Mouse (Mus musculus) liver, embryonic 15.5 days (tissue): ENCODE data around the gene Rasgrp3. TPM values are rescaled to one million over a fixed set of nuclear protein-coding genes. Genes with fewer than 3 reads are reported as not detected.

Experiments used
- ATAC-seq: fragments of 200-750 bp; cut with Nextera tagmentation; 2 replicates; pipeline ENCODE4 v1.8.0; 2017; ENCODE audit warnings: moderate number of reproducible peaks, mild to moderate bottlenecking, moderate library complexity; ENCODE audit not compliant: insufficient read depth
- H3K27ac ChIP-seq: fragments of 300-500 bp; sonication (generic); replicated peaks from 2 replicates; pipeline ENCODE4 v1.5.1; 2015; ENCODE audit warnings: mild to moderate bottlenecking, inconsistent platforms
- H3K27me3 ChIP-seq: fragments of 300-500 bp; sonication (generic); 2 replicates; pipeline ENCODE4 v1.6.1; 2015; ENCODE audit warnings: mild to moderate bottlenecking, inconsistent platforms
- H3K36me3 ChIP-seq: fragments of 300-500 bp; sonication (generic); replicated peaks from 2 replicates; pipeline ENCODE4 v1.6.1; 2015; ENCODE audit warnings: moderate library complexity, mild to moderate bottlenecking, inconsistent platforms
- H3K4me1 ChIP-seq: fragments of 300-500 bp; sonication (generic); replicated peaks from 2 replicates; pipeline ENCODE4 v1.6.1; 2015; ENCODE audit warnings: inconsistent platforms
- H3K4me2 ChIP-seq: fragments of 300-500 bp; sonication (generic); 2 replicates; pipeline ENCODE4 v1.6.1; 2015; ENCODE audit warnings: moderate library complexity, mild to moderate bottlenecking, inconsistent platforms
- H3K4me3 ChIP-seq: fragments of 300-500 bp; sonication (generic); replicated peaks from 2 replicates; pipeline ENCODE4 v1.5.1; 2015; ENCODE audit warnings: mild to moderate bottlenecking, inconsistent platforms
- H3K9ac ChIP-seq: fragments of 300-500 bp; sonication (generic); 2 replicates; pipeline ENCODE4 v1.6.1; 2015; ENCODE audit warnings: moderate library complexity, mild to moderate bottlenecking, inconsistent platforms
- H3K9me3 ChIP-seq: fragments of 300-500 bp; sonication (generic); replicated peaks from 2 replicates; pipeline ENCODE4 v1.6.1; 2016; ENCODE audit warnings: inconsistent platforms
- WGBS: fragments of 180-500 bp; shearing (Covaris S2); methylation state at CpG from one replicate; pipeline ENCODE4 v1.1.7; 2015; ENCODE audit warnings: mixed read lengths; ENCODE audit not compliant: insufficient replicate concordance; 5-methylcytosine and 5-hydroxymethylcytosine counted together
- polyA plus RNA-seq: library from polyadenylated mRNA; unstranded; fragments of >200 nt; fragmentation: Nextera tagmentation; extraction: Ambion mirVana; gene quantifications from 2 replicates; pipeline ENCODE4 v1.2.1, GENCODE M21; 2015

Gene Rasgrp3
- polyA plus RNA-seq, 1 experiment from 2014 or later: 2.9 TPM

GRCm38 (mm10) chr17:75503031-75503430 lies 67.3 kb downstream of the Rasgrp3 start:
- H3K27me3 ChIP-seq: no peaks in the 10 kb centered on the region
- H3K9me3 ChIP-seq: no peaks in the 10 kb centered on the region
- 64% methylated on average over 3 of the region's 3 CpGs for WGBS
- no peaks in the 10 kb centered on the region for H3K4me1 ChIP-seq
- H3K27ac ChIP-seq: no peak overlapping the region
- ATAC-seq: no peak
- H3K4me2 ChIP-seq: no peak overlapping the region
- no peak overlapping the region for H3K4me3 ChIP-seq
- H3K9ac ChIP-seq: no peak overlapping the region
- no peaks in the 10 kb centered on the region for H3K36me3 ChIP-seq

GRCm38 (mm10) chr17:75505053-75505452 lies 69.4 kb downstream of the Rasgrp3 start:
- H3K4me1 ChIP-seq: no peaks in the 10 kb centered on the region
- no peak for ATAC-seq
- H3K4me2 ChIP-seq: no peak overlapping the region
- no peak overlapping the region for H3K4me3 ChIP-seq
- no peaks in the 10 kb centered on the region for H3K9me3 ChIP-seq
- H3K36me3 ChIP-seq: no peaks in the 10 kb centered on the region
- no peak overlapping the region for H3K9ac ChIP-seq
- no peak overlapping the region for H3K27ac ChIP-seq
- H3K27me3 ChIP-seq: no peaks in the 10 kb centered on the region
- WGBS: 59% methylated on average over 5 of the region's 5 CpGs

GRCm38 (mm10) chr17:75506097-75506675 lies 70.5 kb downstream of the Rasgrp3 start:
- Histone ChIP-seq H3K4me3 (no peak overlapping the region), H3K27me3 (no peaks in the 10 kb centered on the region), H3K36me3 (no peaks in the 10 kb centered on the region), H3K4me2 (no peak overlapping the region), H3K4me1 (no peaks in the 10 kb centered on the region), H3K9me3 (no peaks in the 10 kb centered on the region), H3K27ac (no peak overlapping the region), H3K9ac (no peak overlapping the region)
- no peak for ATAC-seq
- 71% methylated on average over 10 of the region's 10 CpGs for WGBS

- no peak for ATAC-seq
- Histone ChIP-seq H3K4me2 (no peak overlapping the region), H3K36me3 (no peaks in the 10 kb centered on the region), H3K27me3 (no peaks in the 10 kb centered on the region), H3K4me1 (no peaks in the 10 kb centered on the region), H3K9me3 (no peaks in the 10 kb centered on the region), H3K4me3 (no peak overlapping the region), H3K9ac (no peak overlapping the region), H3K27ac (no peak overlapping the region)
- WGBS: 56% methylated on average over 10 of the region's 10 CpGs
Observed at GRCm38 (mm10) chr17:75506708-75507641, 71.3 kb downstream of the Rasgrp3 start.

- Histone ChIP-seq H3K4me3 (no peak overlapping the region), H3K36me3 (no peaks in the 10 kb centered on the region), H3K9ac (no peak overlapping the region), H3K4me2 (no peak overlapping the region), H3K27ac (no peak overlapping the region), H3K9me3 (no peaks in the 10 kb centered on the region), H3K27me3 (no peaks in the 10 kb centered on the region), H3K4me1 (no peaks in the 10 kb centered on the region)
- WGBS: 73% methylated on average over 5 of the region's 5 CpGs
- ATAC-seq: no peak
Observed at GRCm38 (mm10) chr17:75509257-75509656, 73.6 kb downstream of the Rasgrp3 start.

- ATAC-seq: no peak
- 40% methylated on average over 4 of the region's 4 CpGs for WGBS
- no peaks in the 10 kb centered on the region for H3K9me3 ChIP-seq
Observed at GRCm38 (mm10) chr17:75516591-75516990, 80.9 kb downstream of the Rasgrp3 start.

GRCm38 (mm10) chr17:75518181-75518901 lies 82.6 kb downstream of the Rasgrp3 start:
- H3K9ac ChIP-seq: no peak overlapping the region
- ATAC-seq: no peak
- WGBS: 27% methylated on average over 8 of the region's 8 CpGs
- H3K4me3 ChIP-seq: no peak overlapping the region
- no peak overlapping the region for H3K4me2 ChIP-seq
- H3K27me3 ChIP-seq: no peaks in the 10 kb centered on the region
- H3K4me1 ChIP-seq: no peaks in the 10 kb centered on the region
- H3K27ac ChIP-seq: no peak overlapping the region
- no peaks in the 10 kb centered on the region for H3K36me3 ChIP-seq
- no peaks in the 10 kb centered on the region for H3K9me3 ChIP-seq

More at GRCm38 (mm10) chr17:75516591-75516990, 80.9 kb downstream of the Rasgrp3 start:
- H3K4me1 ChIP-seq: no peaks in the 10 kb centered on the region
- H3K36me3 ChIP-seq: no peaks in the 10 kb centered on the region
- H3K27ac ChIP-seq: no peak overlapping the region
- no peak overlapping the region for H3K4me3 ChIP-seq
- H3K27me3 ChIP-seq: no peaks in the 10 kb centered on the region
- H3K9ac ChIP-seq: no peak overlapping the region
- H3K4me2 ChIP-seq: no peak overlapping the region

GRCm38 (mm10) chr17:75519239-75519900 lies 83.7 kb downstream of the Rasgrp3 start:
- Histone ChIP-seq H3K9ac (no peak overlapping the region), H3K9me3 (no peaks in the 10 kb centered on the region), H3K4me3 (no peak overlapping the region), H3K27me3 (no peaks in the 10 kb centered on the region), H3K4me1 (no peaks in the 10 kb centered on the region), H3K4me2 (no peak overlapping the region), H3K27ac (no peak overlapping the region), H3K36me3 (no peaks in the 10 kb centered on the region)
- 56% methylated on average over 8 of the region's 8 CpGs for WGBS
- no peak for ATAC-seq

GRCm38 (mm10) chr17:75521236-75521842 lies 85.6 kb downstream of the Rasgrp3 start:
- H3K4me3 ChIP-seq: no peak overlapping the region
- WGBS: 66% methylated on average over 6 of the region's 6 CpGs

GRCm38 (mm10) chr17:75522347-75523065 lies 86.8 kb downstream of the Rasgrp3 start:
- no peaks in the 10 kb centered on the region for H3K9me3 ChIP-seq
- no peaks in the 10 kb centered on the region for H3K36me3 ChIP-seq
- WGBS: 24% methylated on average over 9 of the region's 9 CpGs
- no peak overlapping the region for H3K27ac ChIP-seq
- no peaks in the 10 kb centered on the region for H3K4me1 ChIP-seq
- ATAC-seq: no peak
- H3K4me3 ChIP-seq: no peak overlapping the region
- H3K4me2 ChIP-seq: no peak overlapping the region
- no peak overlapping the region for H3K9ac ChIP-seq
- H3K27me3 ChIP-seq: no peaks in the 10 kb centered on the region

More at GRCm38 (mm10) chr17:75521236-75521842, 85.6 kb downstream of the Rasgrp3 start:
- no peak overlapping the region for H3K4me2 ChIP-seq
- no peak overlapping the region for H3K9ac ChIP-seq
- H3K27ac ChIP-seq: no peak overlapping the region
- H3K36me3 ChIP-seq: no peaks in the 10 kb centered on the region
- no peak for ATAC-seq
- no peaks in the 10 kb centered on the region for H3K9me3 ChIP-seq
- H3K27me3 ChIP-seq: no peaks in the 10 kb centered on the region
- no peaks in the 10 kb centered on the region for H3K4me1 ChIP-seq
